Comparison of ENCODE assay signal across 12 mouse cellular contexts in genomic region chr2:158595103-158595502, GRCm38 (mm10). TPM values are rescaled to one million over a fixed set of nuclear protein-coding genes. Genes with fewer than 3 reads are reported as not detected.
DNase-seq lines count a peak whose midpoint lies in the region; ATAC-seq and TF ChIP-seq lines count a peak whose summit lies in the region.
"Had no signal": no experiment of that assay in that cellular context is flagged by ENCODE, and none has a peak within 500 bp of the region (broad histone marks: within the 10 kb centered on the region; RNA-seq: fewer than 3 reads in every experiment).

No protein-coding gene starts in this region.

- H3K79me2 ChIP-seq in myocyte (ENCODE audit: control insufficient read depth, insufficient read depth): no peaks in the 10 kb centered on the region

- H3K4me2 ChIP-seq in heart, embryonic 12.5 days: no peak overlapping the region
- H3K4me2 ChIP-seq in embryonic facial prominence, embryonic 14.5 days (ENCODE audit: low read depth, low read length): no peak overlapping the region
- H3K4me2 ChIP-seq in kidney, embryonic 14.5 days (replicated peaks; ENCODE audit: low read depth, low read length): no peak overlapping the region; the same call in 1 of the 2 replicates
- H3K4me2 ChIP-seq in myocyte (ENCODE audit: low read depth): no peak overlapping the region
- H3K4me2 ChIP-seq: stomach, embryonic 15.5 days had no signal

- WGBS in heart, embryonic 12.5 days: under 1% methylated on average over 12 of the region's 12 CpGs
- 0% methylated on average over 11 of the region's 12 CpGs for WGBS in embryonic facial prominence, embryonic 14.5 days
- under 1% methylated on average over 12 of the region's 12 CpGs for WGBS in kidney, embryonic 14.5 days

- no peaks in the 10 kb centered on the region for H3K4me1 ChIP-seq in heart, embryonic 12.5 days (replicated peaks)
- H3K4me1 ChIP-seq in embryonic facial prominence, embryonic 14.5 days (ENCODE audit: control insufficient read depth, insufficient read depth, low read length): no peaks in the 10 kb centered on the region
- peaks cover 4% of the 10 kb centered on the region; the same call in 1 of the 2 replicates for H3K4me1 ChIP-seq in kidney, embryonic 14.5 days (ENCODE audit: control insufficient read depth, insufficient read depth, low read length)
- H3K4me1 ChIP-seq: stomach, embryonic 15.5 days had no signal

- peak; percentile 45 for ATAC-seq in heart, embryonic 12.5 days (ENCODE audit: insufficient number of reproducible peaks, low FRiP score)
- peak; percentile 75; the same call in 1 of the 2 replicates for ATAC-seq in embryonic facial prominence, embryonic 14.5 days (ENCODE audit: low read depth)
- ATAC-seq in kidney, embryonic 14.5 days (ENCODE audit: low FRiP score, low TSS enrichment): peak; percentile 97

- peaks cover 55% of the 10 kb centered on the region for H3K27me3 ChIP-seq in heart, embryonic 12.5 days (replicated peaks)
- peaks cover 12% of the 10 kb centered on the region; the same call in 1 of the 2 replicates for H3K27me3 ChIP-seq in embryonic facial prominence, embryonic 14.5 days (replicated peaks; ENCODE audit: control insufficient read depth, insufficient read depth, low read length)
- H3K27me3 ChIP-seq in kidney, embryonic 14.5 days (ENCODE audit: control insufficient read depth, insufficient read depth, low read length): peaks cover 18% of the 10 kb centered on the region
- H3K27me3 ChIP-seq in myocyte (ENCODE audit: control insufficient read depth, insufficient read depth, insufficient read length): peaks cover 10% of the 10 kb centered on the region

- no peak overlapping the region for H3ac ChIP-seq in myocyte (ENCODE audit: control insufficient read depth, insufficient read length)

- no peak for TF ChIP-seq POLR2A in myocyte (IDR thresholded peaks at IDR 0.05; ENCODE audit: insufficient read length, low read depth)

- H3K4me3 ChIP-seq in heart, embryonic 12.5 days: no peak overlapping the region
- H3K4me3 ChIP-seq in embryonic facial prominence, embryonic 14.5 days (ENCODE audit: low read depth, low read length): no peak overlapping the region
- H3K4me3 ChIP-seq in kidney, embryonic 14.5 days (ENCODE audit: low read length): no peak overlapping the region
- no peak overlapping the region for H3K4me3 ChIP-seq in myocyte
- H3K4me3 ChIP-seq: erythroblast, embryonic 14.5 days; stomach, embryonic 15.5 days had no signal

- no peaks in the 10 kb centered on the region for H3K9me3 ChIP-seq in heart, embryonic 12.5 days (replicated peaks)
- H3K9me3 ChIP-seq in embryonic facial prominence, embryonic 14.5 days (ENCODE audit: control insufficient read depth, low read length): no peaks in the 10 kb centered on the region
- H3K9me3 ChIP-seq in kidney, embryonic 14.5 days (ENCODE audit: control insufficient read depth, low read length): no peaks in the 10 kb centered on the region
- H3K9me3 ChIP-seq: stomach, embryonic 15.5 days had no signal

- no peaks in the 10 kb centered on the region for H3K36me3 ChIP-seq in heart, embryonic 12.5 days
- H3K36me3 ChIP-seq in embryonic facial prominence, embryonic 14.5 days (ENCODE audit: control insufficient read depth, insufficient read depth, low read length): no peaks in the 10 kb centered on the region
- no peaks in the 10 kb centered on the region for H3K36me3 ChIP-seq in kidney, embryonic 14.5 days (ENCODE audit: control insufficient read depth, insufficient read depth, low read length)
- no peaks in the 10 kb centered on the region for H3K36me3 ChIP-seq in myocyte (ENCODE audit: control insufficient read depth, insufficient read depth)
- H3K36me3 ChIP-seq: stomach, embryonic 15.5 days had no signal

- no peak overlapping the region for H3K9ac ChIP-seq in heart, embryonic 12.5 days
- no peak overlapping the region for H3K9ac ChIP-seq in embryonic facial prominence, embryonic 14.5 days (ENCODE audit: low read depth, low read length)
- no peak overlapping the region for H3K9ac ChIP-seq in kidney, embryonic 14.5 days (ENCODE audit: low read depth, low read length)
- H3K9ac ChIP-seq: stomach, embryonic 15.5 days had no signal

- intact Hi-C loops in heart, postnatal 36 days (cut with DNase I): no loop called here

- no peak overlapping the region for H3K27ac ChIP-seq in heart, embryonic 12.5 days (ENCODE audit: poor library complexity, severe bottlenecking)
- no peak overlapping the region for H3K27ac ChIP-seq in embryonic facial prominence, embryonic 14.5 days (replicated peaks; ENCODE audit: low read depth, low read length)
- no peak overlapping the region for H3K27ac ChIP-seq in kidney, embryonic 14.5 days (ENCODE audit: low read depth, low read length)
- H3K27ac ChIP-seq: stomach, embryonic 15.5 days had no signal

- no peak for DNase-seq in heart, postnatal 36 days
- peak; percentile 78 for DNase-seq in R1 (ENCODE audit: low read depth, low spot score)
- DNase-seq in embryonic facial prominence, embryonic 14.5 days (ENCODE audit: low spot score): peak; percentile 72
- no peak for DNase-seq in heart, adult 9 months (ENCODE audit: low spot score in 2 of 2)
- no peak for DNase-seq in spleen, postnatal 4 days (ENCODE audit: low spot score in 2 of 2)

TF ChIP-seq in myocyte, 11 proteins besides CTCF, POLR2A, EP300 and RAD21:
- TF ChIP-seq REST (IDR thresholded peaks at IDR 0.05; ENCODE audit: insufficient read depth, insufficient read length) (peak; percentile 80), USF1 (IDR thresholded peaks at IDR 0.05; ENCODE audit: low read depth) (no peak), SRF (IDR thresholded peaks at IDR 0.05; ENCODE audit: control insufficient read depth, insufficient read length, low read depth) (no peak)

RNA-seq across cellular contexts. Expression of gene Slc32a1, which starts 15.5 kb away (rescaled TPM):
- polyA plus RNA-seq in heart, embryonic 12.5 days (2016; fragmentation: Nextera tagmentation; extraction: Ambion mirVana): 0.08 TPM in 1 of 2 replicates, not detected in the other
- total RNA-seq in heart, postnatal 36 days (2021): not detected
- polyA plus RNA-seq in embryonic facial prominence, embryonic 14.5 days (2014; fragmentation: Nextera tagmentation; extraction: Ambion mirVana): 0.07 TPM in 1 of 2 replicates, not detected in the other
- polyA plus RNA-seq in kidney, embryonic 14.5 days (2014; fragmentation: Nextera tagmentation; extraction: Ambion mirVana): 0.09 and 0.16 TPM in 2 replicates
- polyA plus RNA-seq in myocyte (2012; fragmentation: generic; extraction: Trizol): not detected
- total RNA-seq: CH12.LX; liver, adult 2 months had no signal
- polyA plus RNA-seq: erythroblast, embryonic 14.5 days; liver, adult 2 months; stomach, embryonic 15.5 days had no signal

RNA-seq across cellular contexts. Expression of gene Actr5, which starts 29.6 kb away (rescaled TPM):
- 10.1 and 11.1 TPM in 2 replicates for polyA plus RNA-seq in heart, embryonic 12.5 days (2016; fragmentation: Nextera tagmentation; extraction: Ambion mirVana)
- 1 to 10 TPM; 6.1 to 7.3 TPM for total RNA-seq in heart, postnatal 36 days (2021)
- 10.6 and 13.0 TPM in 2 replicates for polyA plus RNA-seq in embryonic facial prominence, embryonic 14.5 days (2014; fragmentation: Nextera tagmentation; extraction: Ambion mirVana)
- polyA plus RNA-seq in kidney, embryonic 14.5 days (2014; fragmentation: Nextera tagmentation; extraction: Ambion mirVana): 13.2 and 15.6 TPM in 2 replicates
- polyA plus RNA-seq in myocyte (2012; fragmentation: generic; extraction: Trizol): 6.5 TPM

Comparison
In these comparisons a context has a peak if more than half of its experiments do, and no peak if none do; other contexts are left out.
1. ATAC-seq: peak in every context shown above with its lines; median percentile 97 in kidney, embryonic 14.5 days; 75 in embryonic facial prominence, embryonic 14.5 days; 45 in heart, embryonic 12.5 days.
2. DNase-seq: peak in R1 (single experiment) and embryonic facial prominence, embryonic 14.5 days (single experiment); none in heart, postnatal 36 days (0 of 2), heart, adult 9 months (0 of 2) and spleen, postnatal 4 days (0 of 2).